Mouse (Mus musculus) liver, adult 2 months (tissue): ENCODE measurements around the gene Tesc.

Experiments
- CTCF ChIP-seq: fragments of 200-500 bp; IDR thresholded peaks from 2 replicates; pipeline ENCODE4 v1.5.1; 2011; ENCODE audit warnings: low read depth, low read length, control low read depth
- POLR2A ChIP-seq: fragments of 200-500 bp; IDR thresholded peaks from 2 replicates; pipeline ENCODE4 v1.6.1; 2011; ENCODE audit warnings: low read length, control low read depth; ENCODE audit not compliant: insufficient read depth; ENCODE audit errors: extremely low read depth

- TF ChIP-seq CTCF (peak; percentile 86), POLR2A (no peak)
Observed at GRCm38 (mm10) chr5:118004619-118005018, 22.9 kb upstream of the Tesc start.
